Mouse (Mus musculus) liver, embryonic 15.5 days (tissue): ENCODE results near the gene Serinc4. TPM values are rescaled to one million over a fixed set of nuclear protein-coding genes. Genes with fewer than 3 reads are reported as not detected.
A peak's percentile ranks its signal among the peaks of the same experiment; 100 is the strongest.

Experiments
- ATAC-seq: fragments of 200-750 bp; cut with Nextera tagmentation; 2 replicates; pipeline ENCODE4 v1.8.0; 2017; ENCODE audit warnings: moderate number of reproducible peaks, mild to moderate bottlenecking, moderate library complexity; ENCODE audit not compliant: insufficient read depth
- H3K27ac ChIP-seq: fragments of 300-500 bp; sonication (generic); replicated peaks from 2 replicates; pipeline ENCODE4 v1.5.1; 2015; ENCODE audit warnings: mild to moderate bottlenecking, inconsistent platforms
- H3K27me3 ChIP-seq: fragments of 300-500 bp; sonication (generic); 2 replicates; pipeline ENCODE4 v1.6.1; 2015; ENCODE audit warnings: mild to moderate bottlenecking, inconsistent platforms
- H3K36me3 ChIP-seq: fragments of 300-500 bp; sonication (generic); replicated peaks from 2 replicates; pipeline ENCODE4 v1.6.1; 2015; ENCODE audit warnings: moderate library complexity, mild to moderate bottlenecking, inconsistent platforms
- H3K4me1 ChIP-seq: fragments of 300-500 bp; sonication (generic); replicated peaks from 2 replicates; pipeline ENCODE4 v1.6.1; 2015; ENCODE audit warnings: inconsistent platforms
- H3K4me2 ChIP-seq: fragments of 300-500 bp; sonication (generic); 2 replicates; pipeline ENCODE4 v1.6.1; 2015; ENCODE audit warnings: moderate library complexity, mild to moderate bottlenecking, inconsistent platforms
- H3K4me3 ChIP-seq: fragments of 300-500 bp; sonication (generic); replicated peaks from 2 replicates; pipeline ENCODE4 v1.5.1; 2015; ENCODE audit warnings: mild to moderate bottlenecking, inconsistent platforms
- H3K9ac ChIP-seq: fragments of 300-500 bp; sonication (generic); 2 replicates; pipeline ENCODE4 v1.6.1; 2015; ENCODE audit warnings: moderate library complexity, mild to moderate bottlenecking, inconsistent platforms
- H3K9me3 ChIP-seq: fragments of 300-500 bp; sonication (generic); replicated peaks from 2 replicates; pipeline ENCODE4 v1.6.1; 2016; ENCODE audit warnings: inconsistent platforms
- WGBS: fragments of 180-500 bp; shearing (Covaris S2); methylation state at CpG from one replicate; pipeline ENCODE4 v1.1.7; 2015; ENCODE audit warnings: mixed read lengths; ENCODE audit not compliant: insufficient replicate concordance; 5-methylcytosine and 5-hydroxymethylcytosine counted together
- polyA plus RNA-seq: library from polyadenylated mRNA; unstranded; fragments of >200 nt; fragmentation: Nextera tagmentation; extraction: Ambion mirVana; gene quantifications from 2 replicates; pipeline ENCODE4 v1.2.1, GENCODE M21; 2015

The Serinc4 gene
- polyA plus RNA-seq, 1 experiment from 2014 or later = not detected

DNA sequence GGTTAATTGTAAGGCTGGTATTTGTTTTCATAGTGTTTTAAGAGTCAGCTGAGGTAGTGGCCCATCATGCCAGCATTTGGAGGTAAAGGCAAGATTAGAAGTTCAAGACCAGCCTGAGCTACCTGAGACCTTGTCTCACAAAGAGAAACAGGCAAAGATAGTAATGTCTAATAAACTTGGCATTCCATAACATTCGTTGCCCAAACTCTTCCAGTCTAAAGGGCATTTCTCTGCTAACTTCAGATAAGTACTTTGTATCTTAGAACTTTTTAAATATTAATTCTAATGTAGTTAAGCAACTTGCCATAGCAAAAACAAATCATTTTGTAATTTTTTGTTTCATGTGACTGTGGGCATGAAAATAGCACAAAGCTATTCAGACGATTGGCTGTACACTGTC lies 33.4 kb downstream of the Serinc4 start:
- H3K36me3 ChIP-seq = peaks cover 76% of the 10 kb centered on the region

DNA sequence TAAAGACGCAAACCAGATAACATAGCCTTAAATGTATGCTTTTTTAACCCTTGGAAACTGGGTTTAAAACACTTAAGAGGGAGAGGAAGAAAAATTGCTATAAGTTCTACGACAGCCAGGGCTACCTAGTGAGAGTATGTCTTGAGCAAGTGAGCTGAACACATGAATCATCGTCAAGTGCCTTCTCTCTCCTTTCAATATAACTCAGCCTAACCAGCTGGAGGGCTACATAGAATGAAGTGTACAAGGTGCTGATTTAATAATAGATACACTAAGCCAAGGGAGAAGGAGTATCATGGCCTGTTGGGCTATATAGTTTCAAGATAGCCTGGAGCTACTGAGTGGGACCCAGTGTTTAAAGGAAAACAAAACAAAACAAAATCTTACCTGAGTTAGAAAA lies 38.1 kb downstream of the Serinc4 start:
- Histone ChIP-seq H3K4me1 (peaks cover 33% of the 10 kb centered on the region), H3K27me3 (no peaks in the 10 kb centered on the region), H3K27ac (no peak overlapping the region), H3K36me3 (peaks cover 61% of the 10 kb centered on the region), H3K9me3 (no peaks in the 10 kb centered on the region), H3K4me3 (no peak overlapping the region), H3K4me2 (no peak overlapping the region), H3K9ac (no peak overlapping the region)
- 84% methylated on average over 3 of the region's 3 CpGs for WGBS
- ATAC-seq = no peak

More for the DNA sequence above, 33.4 kb downstream of the Serinc4 start:
- H3K9ac ChIP-seq = no peak overlapping the region
- ATAC-seq = no peak
- H3K4me1 ChIP-seq = 0 out of 2 replicates have a peak, but pooled peaks cover 5% of the 10 kb centered on the region
- no peaks in the 10 kb centered on the region for H3K27me3 ChIP-seq
- H3K4me2 ChIP-seq = no peak overlapping the region
- no peaks in the 10 kb centered on the region for H3K9me3 ChIP-seq
- no peak overlapping the region for H3K4me3 ChIP-seq
- H3K27ac ChIP-seq = no peak overlapping the region
- 75% methylated on average over 2 of the region's 2 CpGs for WGBS

DNA sequence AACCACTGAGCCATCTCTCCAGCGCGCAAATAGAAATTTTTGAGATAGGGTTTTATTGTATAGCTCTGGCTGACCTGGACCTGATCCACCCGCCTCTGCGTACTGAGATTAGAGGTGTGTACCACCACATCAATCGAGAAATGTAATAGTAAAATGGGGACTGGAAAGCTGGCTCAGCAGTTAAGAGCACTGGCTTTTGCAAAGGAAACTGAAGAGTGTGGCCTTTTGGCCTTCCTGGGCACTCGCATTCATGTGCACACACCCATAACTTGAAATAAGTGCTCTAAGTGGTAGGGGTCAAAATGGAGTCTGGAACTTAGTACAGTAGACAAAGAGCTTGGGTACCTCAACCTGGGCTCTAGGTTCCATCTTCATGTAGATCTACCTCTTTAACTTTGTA lies 40.2 kb downstream of the Serinc4 start:
- Histone ChIP-seq H3K27me3 (no peaks in the 10 kb centered on the region), H3K9me3 (no peaks in the 10 kb centered on the region), H3K4me3 (no peak overlapping the region), H3K27ac (no peak overlapping the region), H3K4me2 (peak overlapping the region; percentile 89; the same call in 1 of the 2 replicates), H3K9ac (no peak overlapping the region), H3K36me3 (peaks cover 42% of the 10 kb centered on the region), H3K4me1 (peaks cover 47% of the 10 kb centered on the region)
- no peak for ATAC-seq
- 71% methylated on average over 6 of the region's 6 CpGs for WGBS

DNA sequence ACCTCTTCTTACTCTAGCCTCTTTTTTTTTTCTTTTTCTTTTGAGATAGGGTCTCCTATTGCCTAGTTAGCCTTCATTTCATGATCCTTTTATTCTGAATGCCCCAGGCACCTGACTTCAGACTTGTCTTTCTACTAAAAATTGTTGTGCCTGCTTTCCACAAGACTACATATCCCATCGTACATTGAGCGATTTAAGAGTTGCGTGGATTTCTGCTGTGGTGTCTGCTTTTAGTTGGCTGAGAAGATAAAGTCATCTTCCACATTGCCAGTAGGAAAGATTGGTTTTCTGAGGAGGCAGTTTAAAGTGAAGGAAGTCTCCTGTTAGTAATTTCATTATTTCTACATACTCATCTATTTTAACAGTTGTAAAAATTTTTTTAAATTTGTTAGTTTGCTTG lies 41.0 kb downstream of the Serinc4 start:
- Histone ChIP-seq H3K9me3 (no peaks in the 10 kb centered on the region), H3K4me1 (peaks cover 47% of the 10 kb centered on the region), H3K27ac (no peak overlapping the region), H3K4me2 (peak overlapping the region; percentile 89), H3K4me3 (peak overlapping the region; percentile 100), H3K36me3 (peaks cover 38% of the 10 kb centered on the region), H3K9ac (no peak overlapping the region), H3K27me3 (no peaks in the 10 kb centered on the region)
- no peak for ATAC-seq
- 67% methylated on average over 3 of the region's 3 CpGs for WGBS

DNA sequence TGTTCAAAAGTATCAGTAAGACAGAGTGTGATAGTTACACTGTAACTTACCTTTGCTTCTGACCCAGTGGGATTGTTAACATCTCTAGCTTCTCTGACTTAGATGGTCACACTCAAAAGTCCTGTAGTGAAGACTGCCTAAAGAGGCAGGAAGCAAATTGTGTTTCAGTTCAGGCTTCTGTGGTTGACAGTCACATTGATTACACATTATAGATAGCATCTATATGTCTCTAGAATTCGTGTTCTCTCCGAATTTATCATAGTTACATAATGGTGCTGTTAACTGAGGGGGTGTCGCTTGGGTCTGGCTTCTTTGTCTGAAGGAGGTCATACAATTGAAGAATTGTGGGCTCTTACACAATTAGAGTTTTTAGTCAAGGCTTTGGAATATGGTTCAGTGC lies 41.5 kb downstream of the Serinc4 start:
- Histone ChIP-seq H3K27me3 (no peaks in the 10 kb centered on the region), H3K9ac (no peak overlapping the region), H3K9me3 (no peaks in the 10 kb centered on the region), H3K4me1 (peaks cover 47% of the 10 kb centered on the region), H3K36me3 (peaks cover 35% of the 10 kb centered on the region), H3K27ac (no peak overlapping the region), H3K4me2 (peak overlapping the region; percentile 89), H3K4me3 (peak overlapping the region; percentile 100)
- ATAC-seq = no peak
- WGBS = 17% methylated on average over 3 of the region's 3 CpGs

DNA sequence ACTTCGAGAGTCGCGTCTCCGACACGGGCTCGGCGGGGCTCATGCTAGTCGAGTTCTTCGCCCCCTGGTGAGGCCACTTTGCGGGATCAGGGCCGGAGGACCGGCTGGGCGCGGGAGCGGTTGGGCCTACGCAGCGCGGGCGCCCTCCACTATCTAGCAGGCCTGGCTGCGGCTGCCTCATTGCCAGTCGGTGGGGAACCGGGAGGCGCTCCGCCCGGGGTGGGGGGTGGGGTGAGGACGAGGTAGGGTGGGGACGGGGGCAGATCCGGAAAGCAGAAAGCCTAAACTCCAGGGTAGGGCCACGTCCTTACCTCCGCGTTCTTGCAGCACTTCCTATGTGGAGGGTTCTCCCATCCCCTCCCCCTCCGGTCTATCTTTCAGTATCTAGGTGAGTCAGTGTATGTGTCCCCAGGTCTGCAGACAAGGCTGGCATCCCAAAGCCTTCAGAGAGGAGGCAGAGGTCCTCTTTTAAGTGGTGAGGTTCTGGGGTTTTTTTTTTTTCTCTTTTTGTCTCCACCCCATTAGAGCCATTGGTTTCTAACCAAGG lies 42.4 kb downstream of the Serinc4 start:
- Histone ChIP-seq H3K36me3 (peaks cover 30% of the 10 kb centered on the region), H3K4me3 (peak overlapping the region; percentile 100), H3K27ac (peak overlapping the region; percentile 95), H3K4me1 (peaks cover 47% of the 10 kb centered on the region), H3K9ac (peak overlapping the region; percentile 97), H3K9me3 (no peaks in the 10 kb centered on the region), H3K4me2 (peak overlapping the region; percentile 89), H3K27me3 (no peaks in the 10 kb centered on the region)
- 1% methylated on average over 32 of the region's 32 CpGs for WGBS
- peak; percentile 69 for ATAC-seq

DNA sequence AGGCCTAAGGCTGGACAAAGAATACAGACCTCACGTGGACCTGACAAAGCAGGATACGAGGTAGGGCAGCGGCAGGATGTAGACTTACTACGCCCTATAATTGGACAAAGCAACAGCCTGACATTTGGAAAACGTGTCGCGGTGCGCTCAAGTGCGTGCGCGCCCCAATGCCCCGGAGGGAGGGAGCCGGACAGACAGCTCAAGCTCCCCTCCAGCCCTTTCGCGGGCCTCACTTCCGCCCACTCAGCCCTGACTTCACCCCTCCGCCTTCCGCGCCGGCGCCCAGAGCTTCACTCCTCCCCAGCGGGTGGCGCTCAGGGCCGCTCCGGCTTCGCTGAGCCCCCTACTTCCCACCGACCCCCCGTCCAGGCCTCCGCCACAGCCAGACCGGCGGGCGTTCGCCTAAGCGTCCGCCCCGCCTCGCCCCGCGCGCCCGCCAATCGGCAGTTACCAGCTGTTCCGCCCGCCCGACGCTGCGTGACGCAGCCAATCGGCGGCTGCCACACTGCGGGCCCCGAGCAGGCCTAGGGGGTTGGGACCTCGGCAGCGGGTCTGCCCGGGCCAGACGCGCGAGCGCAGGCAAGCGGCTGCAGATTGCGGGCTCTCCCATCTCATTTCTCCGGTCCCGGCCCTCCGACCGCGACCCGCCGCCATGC lies 43.1 kb downstream of the Serinc4 start, which contains the start of the genes Pdia3 and Catsper2:
Gene Pdia3, plus strand, starts transcription at position 389 of the 656 bp plus-strand sequence.
Gene Catsper2, minus strand, starts transcription at position 406 of the 656 bp plus-strand sequence.
- peak within 1 kb of the TSS; percentile 95 for H3K27ac ChIP-seq
- under 1% methylated on average over 67 of the region's 68 CpGs for whole genome bisulfite sequencing
- H3K27me3 ChIP-seq = no peaks in the 10 kb centered on the region
- H3K9ac ChIP-seq = peak within 1 kb of the TSS; percentile 97
- H3K4me2 ChIP-seq = peak within 1 kb of the TSS; percentile 89
- peak; percentile 98 for ATAC-seq
- no peaks in the 10 kb centered on the region for H3K9me3 ChIP-seq
- H3K4me3 ChIP-seq = peak within 1 kb of the TSS; percentile 100
- H3K4me1 ChIP-seq = peaks cover 42% of the 10 kb centered on the region
- peaks cover 24% of the 10 kb centered on the region for H3K36me3 ChIP-seq

DNA sequence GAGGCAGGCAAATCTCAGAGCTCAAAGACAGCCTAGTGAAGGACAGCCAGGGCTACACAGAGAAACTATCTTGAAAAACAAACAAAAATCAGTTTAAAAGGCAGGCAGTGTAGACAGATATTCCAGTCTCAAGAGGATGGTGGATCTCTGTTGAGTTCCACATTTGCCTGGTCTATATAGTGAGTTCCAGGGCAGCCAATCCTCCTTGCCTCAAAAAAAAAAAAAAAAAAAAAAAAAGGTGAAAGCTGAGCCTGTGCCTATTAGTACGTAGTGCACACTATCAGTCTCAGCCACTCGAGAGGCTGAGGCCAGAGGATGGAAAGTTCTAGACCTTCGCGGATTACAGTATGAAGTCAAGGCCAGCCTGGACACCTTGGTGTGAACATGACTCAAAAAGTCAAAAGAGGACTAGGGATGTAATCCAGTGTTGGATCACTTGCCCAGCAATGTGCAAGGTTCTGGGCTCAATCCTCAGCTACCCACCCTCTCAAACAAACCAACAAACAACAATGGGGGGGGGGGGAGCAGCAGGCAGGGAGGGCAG lies 43.7 kb downstream of the Serinc4 start:
- H3K36me3 ChIP-seq = peaks cover 18% of the 10 kb centered on the region
- H3K27me3 ChIP-seq = no peaks in the 10 kb centered on the region
- WGBS = 5% methylated on average over 4 of the region's 4 CpGs
- no peak for ATAC-seq
- H3K9me3 ChIP-seq = no peaks in the 10 kb centered on the region
- H3K27ac ChIP-seq = peak overlapping the region; percentile 95
- H3K9ac ChIP-seq = peak overlapping the region; percentile 90
- peak overlapping the region; percentile 89 for H3K4me2 ChIP-seq
- peak overlapping the region; percentile 100 for H3K4me3 ChIP-seq
- H3K4me1 ChIP-seq = peaks cover 42% of the 10 kb centered on the region

DNA sequence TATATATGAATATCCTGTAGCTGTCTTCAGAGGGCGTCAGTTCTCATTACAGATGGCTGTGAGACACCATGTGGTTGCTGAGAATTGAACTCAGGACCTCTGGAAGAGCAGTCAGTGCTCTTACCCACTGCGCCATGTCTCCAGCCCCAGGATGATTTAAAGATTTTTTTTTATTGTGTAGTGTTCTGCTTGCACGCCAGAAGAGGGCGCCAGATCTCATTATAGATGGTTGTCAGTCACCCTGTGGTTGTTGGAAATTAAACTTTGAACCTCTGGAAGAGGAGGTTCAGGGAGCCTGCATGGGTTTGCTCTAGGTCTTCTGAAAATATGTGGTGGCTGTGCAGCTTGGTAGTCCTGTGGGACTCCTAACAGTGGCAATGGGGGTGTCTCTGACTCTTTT lies 48.4 kb downstream of the Serinc4 start:
- 20% methylated on average over 4 of the region's 4 CpGs for WGBS

DNA sequence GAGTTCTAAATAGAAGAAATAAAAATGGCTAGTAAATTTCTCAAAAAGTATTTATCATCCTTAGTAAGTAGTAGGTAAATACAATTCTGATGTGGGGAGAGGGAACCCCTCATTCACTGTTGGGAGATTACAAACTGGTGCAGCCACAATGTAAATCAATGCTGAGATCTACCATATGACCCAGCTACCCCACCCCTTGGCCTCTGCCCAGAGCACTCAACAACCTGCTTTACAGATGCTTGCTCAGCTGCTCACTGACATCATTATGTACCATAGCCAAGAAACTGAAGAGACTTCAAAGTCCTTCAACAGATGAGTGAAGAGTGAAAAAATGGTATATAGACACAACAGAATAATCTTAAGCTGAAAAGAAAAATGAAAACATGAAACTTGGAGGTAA lies 53.3 kb downstream of the Serinc4 start:
- no peaks in the 10 kb centered on the region for H3K27me3 ChIP-seq

More for the DNA sequence above, 48.4 kb downstream of the Serinc4 start:
- Histone ChIP-seq H3K27me3 (no peaks in the 10 kb centered on the region), H3K36me3 (no peaks in the 10 kb centered on the region), H3K4me1 (peaks cover 12% of the 10 kb centered on the region), H3K4me3 (no peak overlapping the region), H3K27ac (no peak overlapping the region), H3K4me2 (no peak overlapping the region), H3K9me3 (no peaks in the 10 kb centered on the region), H3K9ac (no peak overlapping the region)
- no peak for ATAC-seq

DNA sequence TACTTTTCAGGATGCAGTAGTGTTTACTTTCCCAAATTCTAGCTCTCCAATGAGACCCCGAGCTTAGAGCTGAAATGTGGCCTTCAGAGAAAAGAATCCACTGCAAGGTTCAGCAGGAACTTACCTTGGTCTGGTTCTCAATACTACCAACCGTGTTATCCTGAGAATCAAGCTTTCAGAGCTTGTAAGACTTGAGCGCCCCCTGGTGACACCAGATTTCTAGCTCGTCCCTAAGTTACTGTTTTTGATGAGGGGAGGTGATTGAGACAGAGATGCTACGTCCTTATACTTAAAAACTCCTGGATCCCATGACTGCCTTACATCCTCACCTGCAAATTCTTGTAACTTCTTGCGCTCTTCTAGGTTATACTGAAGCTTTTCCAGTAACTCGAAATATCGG lies 60.0 kb downstream of the Serinc4 start:
- no peak overlapping the region for H3K4me2 ChIP-seq
- H3K27me3 ChIP-seq = no peaks in the 10 kb centered on the region
- 10% methylated on average over 8 of the region's 8 CpGs for WGBS
- H3K9me3 ChIP-seq = no peaks in the 10 kb centered on the region
- no peaks in the 10 kb centered on the region for H3K36me3 ChIP-seq
- no peak overlapping the region for H3K4me3 ChIP-seq
- H3K27ac ChIP-seq = no peak overlapping the region
- no peak for ATAC-seq
- H3K9ac ChIP-seq = no peak overlapping the region
- no peaks in the 10 kb centered on the region for H3K4me1 ChIP-seq

More for the DNA sequence above, 53.3 kb downstream of the Serinc4 start:
- Histone ChIP-seq H3K4me3 (no peak overlapping the region), H3K36me3 (no peaks in the 10 kb centered on the region), H3K9me3 (no peaks in the 10 kb centered on the region), H3K27ac (no peak overlapping the region), H3K4me1 (no peaks in the 10 kb centered on the region), H3K4me2 (no peak overlapping the region), H3K9ac (no peak overlapping the region)
- no peak for ATAC-seq
